ENCODE assay signal across 9 mouse cellular contexts in genomic region chr10:77530140-77530539, GRCm38 (mm10). TPM values are rescaled to one million over a fixed set of nuclear protein-coding genes. Genes with fewer than 3 reads are reported as not detected.
DNase-seq lines count a peak whose midpoint lies in the region; ATAC-seq and TF ChIP-seq lines count a peak whose summit lies in the region.
"Had no signal": no experiment of that assay in that cellular context is flagged by ENCODE, and none has a peak within 500 bp of the region (broad histone marks: within the 10 kb centered on the region; RNA-seq: fewer than 3 reads in every experiment).

TSS of gene Itgb2 (plus strand) at chr10:77530252.

- H3K27me3 ChIP-seq in heart, adult 2 months (ENCODE audit: control insufficient read depth, insufficient read depth, low read length): no peaks in the 10 kb centered on the region
- no peaks in the 10 kb centered on the region for H3K27me3 ChIP-seq in lung, postnatal 0 days (replicated peaks; ENCODE audit: insufficient read depth, low read length)

- intact Hi-C loops in heart, adult 2 months (cut with DNase I): no loop called here
- intact Hi-C loops in heart, postnatal 36 days (cut with DNase I): no loop called here

- no peak for ATAC-seq in lung, postnatal 0 days

- H3K4me2 ChIP-seq in lung, postnatal 0 days (replicated peaks; ENCODE audit: low read depth, low read length): no peak within 1 kb of the TSS

- WGBS in heart, adult 2 months: 31% methylated on average over 9 of the region's 9 CpGs
- WGBS in lung, postnatal 0 days: 46% methylated on average over 9 of the region's 9 CpGs

- H3K4me1 ChIP-seq in heart, adult 2 months (ENCODE audit: control insufficient read depth, insufficient read depth, low read length): no peaks in the 10 kb centered on the region
- H3K4me1 ChIP-seq in lung, postnatal 0 days (ENCODE audit: insufficient read depth, low read depth, low read length): no peaks in the 10 kb centered on the region

- H3K27ac ChIP-seq in heart, adult 2 months: no peak within 1 kb of the TSS; the same call in 1 of the 2 replicates
- no peak within 1 kb of the TSS for H3K27ac ChIP-seq in lung, postnatal 0 days (ENCODE audit: low read length)

- H3K9me3 ChIP-seq in lung, postnatal 0 days (ENCODE audit: low read length): no peaks in the 10 kb centered on the region

- H3K36me3 ChIP-seq in heart, adult 2 months (ENCODE audit: control insufficient read depth, insufficient read depth, low read length): no peaks in the 10 kb centered on the region
- H3K36me3 ChIP-seq in lung, postnatal 0 days (ENCODE audit: insufficient read depth, low read length): no peaks in the 10 kb centered on the region

- no peak for TF ChIP-seq EP300 in heart, adult 2 months (IDR thresholded peaks at IDR 0.05; ENCODE audit: insufficient read depth, low read depth, low read length)
- TF ChIP-seq EP300 in lung, postnatal 0 days (IDR thresholded peaks at IDR 0.05): no peak

- DNase-seq in heart, adult 2 months: peak in 1 of 2 experiments; percentile 63
- DNase-seq in heart, postnatal 36 days: no peak
- DNase-seq in c-Kit-positive CD71-negative TER-119-negative erythroid progenitor cells, embryonic 14.5 days (ENCODE audit: low read depth): peak; percentile 59
- peak; percentile 49 for DNase-seq in lung, postnatal 0 days (ENCODE audit: low spot score)
- DNase-seq in spleen, postnatal 4 days (ENCODE audit: low spot score in 2 of 2): peak; percentile 64 to 80
- DNase-seq in frontal cortex, postnatal 14 days (ENCODE audit: low spot score in 2 of 2): no peak
- DNase-seq in adrenal gland, postnatal 10 days: no peak
- DNase-seq in layer of hippocampus, postnatal 14 days (ENCODE audit: low spot score in 2 of 2): no peak
- DNase-seq: kidney, adult 18-20 months had no signal

- H3K79me2 ChIP-seq in heart, adult 2 months (replicated peaks; ENCODE audit: control insufficient read depth, insufficient read depth, low read length): no peaks in the 10 kb centered on the region

- no peak within 1 kb of the TSS for H3K9ac ChIP-seq in heart, adult 2 months (ENCODE audit: low read depth, low read length)
- no peak within 1 kb of the TSS for H3K9ac ChIP-seq in lung, postnatal 0 days (replicated peaks; ENCODE audit: low read depth)

- TF ChIP-seq CTCF in heart, adult 2 months (IDR thresholded peaks at IDR 0.05): no peak
- TF ChIP-seq CTCF in lung, postnatal 0 days (IDR thresholded peaks at IDR 0.05): no peak

- no peak within 1 kb of the TSS for H3K4me3 ChIP-seq in heart, adult 2 months
- no peak within 1 kb of the TSS for H3K4me3 ChIP-seq in lung, postnatal 0 days (ENCODE audit: low read depth, low read length)

- no peak for TF ChIP-seq POLR2A in heart, adult 2 months (IDR thresholded peaks at IDR 0.05; ENCODE audit: insufficient read depth, low read depth, low read length)

RNA-seq across cellular contexts. Expression of gene Itgb2, which starts in this region (rescaled TPM):
- total RNA-seq in heart, adult 2 months (2021): 10 to 100 TPM in 1 of 2 experiments, 1 to 10 TPM in 1; 7.1 to 11.2 TPM
- 6.0 and 11.6 TPM in 2 replicates for polyA plus RNA-seq in heart, adult 2 months (2012; rRNA removed)
- total RNA-seq in heart, postnatal 36 days (2021): 1 to 10 TPM; 7.1 to 9.2 TPM
- polyA plus RNA-seq in lung, postnatal 0 days (2015; fragmentation: Nextera tagmentation; extraction: Ambion mirVana): 19.1 and 21.1 TPM in 2 replicates
- total RNA-seq in adrenal gland, postnatal 10 days (2021): 1 to 10 TPM; 8.1 to 9.2 TPM
- total RNA-seq in layer of hippocampus, postnatal 14 days (2021): 1 to 10 TPM; 2.2 to 3.1 TPM

Comparison
In these comparisons a context has a peak if more than half of its experiments do, and no peak if none do; other contexts are left out.
1. DNase-seq: peak in c-Kit-positive CD71-negative TER-119-negative erythroid progenitor cells, embryonic 14.5 days (single experiment), lung, postnatal 0 days (single experiment) and spleen, postnatal 4 days (2 of 2); none in heart, postnatal 36 days (0 of 2), frontal cortex, postnatal 14 days (0 of 2), adrenal gland, postnatal 10 days (single experiment) and layer of hippocampus, postnatal 14 days (0 of 2).